Mouse (Mus musculus) kidney, adult 9 months (tissue): Measurements from ENCODE around the gene Xrcc5.

Experiments used
- DNase-seq: peaks from one replicate; pipeline ENCODE4 v3.0.0; 2022

The Xrcc5 gene

GRCm38 (mm10) chr1:72400616-72401015 lies 93.4 kb downstream of the Xrcc5 start:
- no peak for DNase-seq

GRCm38 (mm10) chr1:72401331-72402069 lies 94.3 kb downstream of the Xrcc5 start:
- DNase-seq, result no peak

DNA sequence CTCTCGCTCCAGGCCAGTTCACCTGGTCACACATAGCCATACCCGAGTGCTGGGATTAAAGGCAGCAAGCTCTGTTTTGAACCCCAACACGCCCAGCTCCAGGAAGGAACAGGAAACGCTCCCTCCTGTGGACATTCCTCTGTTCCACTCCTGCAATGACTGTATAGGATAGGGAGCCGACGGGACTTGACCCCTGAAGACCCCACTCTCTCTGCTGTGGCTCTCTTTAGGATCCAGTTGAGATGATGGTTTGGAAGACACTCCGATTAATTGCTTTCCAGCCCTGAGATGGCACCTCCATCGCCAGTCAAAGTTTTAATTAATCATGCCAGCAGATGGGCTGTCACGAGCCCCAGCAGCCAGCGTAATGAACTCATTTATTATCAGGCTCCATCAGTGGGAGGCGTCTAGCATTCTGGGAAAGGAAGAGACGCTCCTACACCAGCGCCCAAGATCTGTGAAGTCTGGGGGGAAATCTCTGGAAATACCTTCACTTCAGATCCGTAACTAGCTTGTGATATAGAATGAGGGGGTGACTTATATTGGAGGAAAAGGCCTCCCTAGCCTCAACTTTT lies 99.4 kb downstream of the Xrcc5 start:
- no peak for DNase-seq

- no peak for DNase-seq
Measured at GRCm38 (mm10) chr1:72409936-72410335, 102.7 kb downstream of the Xrcc5 start.

- no peak for DNase-seq
Measured at GRCm38 (mm10) chr1:72411108-72411507, 103.9 kb downstream of the Xrcc5 start.

DNA sequence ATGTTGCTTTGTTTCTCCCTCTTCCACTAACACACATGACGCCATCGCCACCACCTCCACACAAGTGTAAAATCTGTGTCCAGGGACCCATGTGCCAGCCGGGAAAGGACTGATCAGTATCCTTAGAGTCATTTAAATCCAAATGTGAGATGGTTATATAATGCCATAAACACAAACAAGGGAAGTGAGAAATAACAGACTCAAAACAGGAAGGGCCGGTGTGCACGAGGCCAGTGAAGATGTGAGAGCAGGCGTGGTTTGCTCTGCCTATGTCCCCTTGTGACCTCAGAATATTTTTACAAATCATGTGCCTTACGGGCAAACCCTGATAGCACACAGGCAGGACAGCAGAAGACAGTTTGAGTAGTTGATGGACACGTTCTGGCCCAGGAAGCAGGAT lies 106.0 kb downstream of the Xrcc5 start:
- no peak for DNase-seq

- DNase-seq, result no peak
Measured at GRCm38 (mm10) chr1:72414133-72414532, 106.9 kb downstream of the Xrcc5 start.

DNA sequence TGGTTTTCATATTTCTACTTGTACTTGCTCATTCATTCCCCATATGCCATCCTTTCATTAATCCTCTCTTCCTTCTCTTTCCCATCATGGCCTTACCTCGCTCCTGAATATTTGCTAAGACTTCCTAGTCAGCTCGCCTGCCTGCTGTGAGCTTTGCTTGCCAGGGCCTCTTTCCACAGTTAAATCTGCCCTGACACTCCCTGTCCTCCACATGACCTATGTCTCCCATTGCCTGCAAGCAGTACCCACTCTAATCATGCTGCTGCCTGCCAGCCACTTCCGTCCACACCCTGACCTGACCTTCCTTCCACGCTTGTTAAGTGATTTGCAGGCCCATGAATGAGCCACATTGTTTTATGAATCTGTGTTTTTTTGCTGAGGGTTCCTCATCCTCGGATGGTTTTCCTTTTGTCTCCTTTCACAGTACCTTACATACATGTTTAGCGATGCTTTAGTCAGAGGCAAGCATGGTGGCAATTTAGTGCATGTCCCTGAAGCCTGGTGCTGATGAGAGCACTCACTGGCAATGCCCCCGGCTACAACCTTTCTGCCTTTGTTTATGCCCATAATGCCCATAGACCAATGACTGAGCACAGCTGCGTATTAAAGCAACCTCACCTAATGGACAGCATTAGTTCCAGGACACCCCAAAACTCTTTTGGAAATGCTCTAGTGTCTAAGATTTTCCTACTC lies 107.5 kb downstream of the Xrcc5 start:
- DNase-seq, result no peak

DNA sequence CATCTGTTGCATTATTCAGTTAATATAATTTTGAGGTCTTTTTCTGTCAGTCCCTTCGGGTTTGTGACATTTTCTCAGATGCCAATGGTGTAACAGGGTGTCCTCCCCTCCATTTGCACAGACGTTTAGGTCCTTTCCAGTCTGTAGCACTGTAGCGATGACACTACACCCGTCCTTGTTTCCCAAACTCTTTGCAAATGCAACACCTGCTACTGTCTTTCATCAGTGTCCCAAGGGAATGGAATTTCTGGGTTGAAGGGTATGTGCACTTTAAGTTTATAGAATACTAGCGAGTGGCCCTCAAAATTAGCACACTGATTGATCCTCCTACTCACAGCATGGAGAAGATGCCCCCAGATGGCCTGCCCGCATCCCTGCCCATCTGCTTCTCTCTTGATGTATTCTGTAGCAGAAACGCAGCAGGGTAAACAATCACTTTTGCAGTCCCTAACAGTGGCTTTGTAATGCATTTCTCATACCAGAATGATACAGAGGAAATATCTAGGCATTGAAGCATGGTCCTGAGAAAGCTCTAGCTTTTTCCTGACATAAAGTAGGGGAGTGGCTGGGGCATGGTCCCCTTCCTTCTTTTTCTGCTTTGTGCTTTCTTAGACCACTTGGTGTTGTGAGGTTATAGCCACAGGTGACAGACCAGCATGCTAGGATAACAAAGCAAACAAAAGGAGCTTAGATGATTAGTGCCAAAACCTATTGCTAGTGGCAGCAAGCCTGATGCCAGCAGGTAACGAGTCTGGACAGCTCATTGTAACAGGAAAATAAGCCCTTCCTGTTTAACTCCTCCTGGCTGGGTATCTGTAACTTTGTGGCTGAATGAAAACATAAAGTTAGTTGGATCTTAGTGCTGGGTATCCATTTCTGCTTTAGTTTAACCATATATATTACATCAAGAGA lies 111.8 kb downstream of the Xrcc5 start:
- no peak for DNase-seq

DNA sequence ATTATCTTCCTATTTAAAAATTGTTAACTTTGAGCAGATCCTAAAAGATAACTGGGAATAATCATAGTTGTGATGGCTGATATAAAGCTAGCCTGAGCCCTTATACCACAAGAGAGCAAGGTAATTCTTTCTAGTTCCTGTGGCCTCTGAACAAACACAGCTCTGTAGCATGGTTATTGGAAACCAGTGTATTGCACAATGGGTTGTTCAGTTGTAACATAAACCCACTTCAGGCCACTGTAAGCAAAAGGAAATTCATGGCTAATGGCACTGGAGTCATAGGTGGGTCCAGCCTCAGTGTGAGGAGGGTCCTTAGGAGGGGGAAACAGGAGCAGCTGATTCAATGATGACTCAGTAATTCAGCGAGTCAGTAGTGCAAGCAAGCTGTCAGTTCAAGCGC lies 113.0 kb downstream of the Xrcc5 start:
- no peak for DNase-seq

DNA sequence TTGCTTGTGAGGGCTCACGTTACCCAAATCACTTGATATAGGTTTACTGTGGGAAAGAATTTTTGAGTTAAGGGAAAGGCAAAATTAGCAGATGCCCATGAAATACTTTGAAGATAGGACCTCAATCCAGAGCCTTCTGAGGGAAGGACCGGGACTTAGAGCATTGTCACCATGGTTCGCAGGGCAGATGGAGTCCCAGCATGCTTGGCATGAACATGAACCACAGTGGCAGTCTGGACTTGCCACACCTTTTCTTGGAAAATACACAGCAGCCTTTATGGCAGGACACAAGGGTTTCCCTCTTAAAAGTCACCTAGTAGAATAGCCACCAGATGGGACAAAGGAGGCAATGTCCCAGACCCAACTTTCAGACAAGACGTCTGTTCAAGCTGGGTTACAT lies 114.9 kb downstream of the Xrcc5 start:
- no peak for DNase-seq

- DNase-seq, result no peak
Measured at GRCm38 (mm10) chr1:72426456-72426855, 119.2 kb downstream of the Xrcc5 start.

DNA sequence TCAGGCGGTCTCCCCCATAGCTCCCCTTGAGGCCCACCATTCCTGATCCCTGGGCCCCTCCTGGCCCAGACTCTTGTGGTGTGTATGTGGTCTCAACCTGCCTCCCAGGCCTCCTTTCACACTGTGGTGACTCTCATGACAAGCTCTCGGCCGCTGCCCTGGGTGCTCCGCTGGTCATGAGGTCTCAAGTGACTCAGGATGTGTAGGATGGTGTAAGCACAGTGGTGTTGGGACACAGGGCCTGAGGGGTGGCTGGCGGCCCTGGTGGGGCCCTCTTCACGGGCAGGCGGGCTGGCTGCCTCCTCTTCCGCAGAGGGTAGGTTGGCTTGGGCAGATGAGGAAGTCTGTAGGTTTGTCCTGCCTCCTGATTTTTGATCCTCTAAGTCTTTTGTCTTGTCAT lies 121.3 kb downstream of the Xrcc5 start:
- DNase-seq, result no peak

- DNase-seq, result no peak
Measured at GRCm38 (mm10) chr1:72429107-72429807, 122.0 kb downstream of the Xrcc5 start.

DNA sequence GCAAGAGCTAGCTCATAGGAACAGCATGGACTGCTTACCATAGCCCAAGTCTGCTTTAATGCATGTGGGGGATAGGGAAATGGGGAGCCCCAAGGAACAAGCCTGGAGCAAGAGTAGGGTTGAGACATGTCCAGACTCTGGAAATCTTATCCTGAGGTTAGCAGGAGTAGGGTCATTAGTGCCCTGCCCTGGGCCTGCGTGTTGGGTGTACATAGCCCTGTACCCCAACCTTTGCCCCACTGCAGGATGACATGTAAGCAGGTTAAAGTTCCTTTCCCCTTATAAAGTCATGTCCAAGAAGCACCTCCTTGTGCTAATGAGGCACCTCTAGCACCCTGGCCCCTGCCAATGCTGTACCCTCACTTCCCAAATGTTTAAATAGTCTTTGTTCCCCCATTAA lies 125.4 kb downstream of the Xrcc5 start:
- DNase-seq, result no peak

GRCm38 (mm10) chr1:72434510-72434909 lies 127.3 kb downstream of the Xrcc5 start:
- DNase-seq, result no peak

DNA sequence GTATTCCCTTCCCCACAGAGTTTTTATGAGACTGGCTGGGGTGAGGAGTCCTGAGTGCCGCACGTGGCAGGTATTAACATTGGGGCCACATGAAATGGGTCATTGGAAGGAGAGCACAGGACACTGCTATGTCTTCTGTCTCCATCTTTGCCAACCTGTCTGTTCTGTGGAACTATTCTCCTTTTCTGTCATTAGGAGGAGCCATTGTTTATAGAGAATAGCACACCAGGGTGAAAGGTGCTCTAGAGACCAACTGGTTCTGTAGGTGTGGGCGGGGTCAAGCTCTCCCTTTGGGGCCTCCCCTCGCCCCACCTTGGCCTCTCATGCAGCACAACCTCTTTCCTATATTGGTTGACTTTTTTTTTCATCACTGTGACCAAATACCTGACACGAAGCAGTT lies 129.7 kb downstream of the Xrcc5 start:
- no peak for DNase-seq

DNA sequence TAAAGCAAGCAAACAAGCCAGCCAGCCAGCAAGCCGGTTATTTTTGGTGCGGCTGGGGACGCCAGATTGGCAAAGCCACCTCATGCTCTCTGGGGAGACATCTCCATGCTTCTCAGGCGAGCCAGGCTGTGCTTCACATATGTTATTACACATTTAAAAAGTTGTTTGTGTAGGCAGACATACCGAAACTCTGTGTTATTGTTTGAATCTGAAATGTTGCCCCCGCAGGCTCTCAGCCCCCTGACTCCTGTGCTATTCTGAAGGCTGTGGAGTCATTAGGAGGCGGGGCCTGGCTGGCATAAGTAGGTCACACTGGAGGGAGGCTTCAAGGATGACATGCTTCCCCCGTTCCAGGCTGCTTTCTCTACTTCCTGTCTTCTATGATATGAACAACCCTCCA lies 131.9 kb downstream of the Xrcc5 start:
- DNase-seq, result no peak

DNA sequence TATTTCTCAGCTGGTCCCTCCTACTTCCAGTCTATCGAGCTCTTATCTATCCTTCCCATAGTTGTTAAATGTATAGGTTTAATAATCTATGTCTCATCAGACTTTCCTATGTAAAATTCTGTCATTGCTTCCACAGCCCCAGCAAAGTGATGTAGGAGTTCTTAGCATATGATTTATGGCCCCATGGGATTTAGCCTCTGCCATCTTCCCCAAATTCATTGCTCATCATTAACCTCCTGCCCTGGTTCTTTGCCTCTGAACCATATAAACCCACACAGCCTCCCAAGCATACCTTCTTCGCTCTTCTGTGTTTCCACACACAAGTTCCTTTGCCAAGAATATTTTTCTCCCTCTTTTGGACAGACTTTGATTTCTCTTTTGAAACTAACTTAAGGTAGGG lies 135.5 kb downstream of the Xrcc5 start:
- no peak for DNase-seq
